Mouse (Mus musculus) heart, postnatal 25 days (tissue): ENCODE measurements around the gene Fam172a. TPM values are rescaled to one million over a fixed set of nuclear protein-coding genes. Genes with fewer than 3 reads are reported as not detected.

Experiments
- DNase-seq: peaks from one replicate; pipeline ENCODE4 v3.0.0; 2022; ENCODE audit warnings: low spot score
- intact Hi-C: fragments of 180-260 bp; cut with DNase I; formaldehyde crosslinking; loops from one replicate; pipeline ENCODE4 v1.15.1; 2025
- total RNA-seq, 2 experiments: library from RNA; stranded (reverse); gene quantifications; 2 replicates each; pipeline ENCODE4 v1.2.3; 2021

Fam172a gene
- total RNA-seq, 2 experiments from 2014 or later, result 10.8 to 12.6 TPM

- no peak for DNase-seq
- intact Hi-C loops, result no loop called here
These were observed 255.8 kb downstream of the Fam172a start for GRCm38 (mm10) chr13:77957611-77958010.

GRCm38 (mm10) chr13:77959493-77960272 lies 257.9 kb downstream of the Fam172a start:
- intact Hi-C loops, result no loop called here

GRCm38 (mm10) chr13:77976248-77976647 lies 274.4 kb downstream of the Fam172a start:
- intact Hi-C loops, result no loop called here
- no peak for DNase-seq

More at GRCm38 (mm10) chr13:77959493-77960272, 257.9 kb downstream of the Fam172a start:
- no peak for DNase-seq

GRCm38 (mm10) chr13:77977121-77977520 lies 275.3 kb downstream of the Fam172a start:
- intact Hi-C loops, result no loop called here

GRCm38 (mm10) chr13:77982105-77982851 lies 280.4 kb downstream of the Fam172a start:
- intact Hi-C loops, result loop anchor here (5.0 kb wide), 2 partner anchors 220 to 1045 kb away; no protein-coding TSS in a partner anchor
- DNase-seq, result no peak

More at GRCm38 (mm10) chr13:77977121-77977520, 275.3 kb downstream of the Fam172a start:
- no peak for DNase-seq

- DNase-seq, result no peak
- intact Hi-C loops, result loop anchor here (5.0 kb wide), 2 partner anchors 219 to 1044 kb away; no protein-coding TSS in a partner anchor
These were observed 281.0 kb downstream of the Fam172a start for GRCm38 (mm10) chr13:77982852-77983202.

- DNase-seq, result no peak
- intact Hi-C loops, result no loop called here
These were observed 289.5 kb downstream of the Fam172a start for GRCm38 (mm10) chr13:77991189-77991886.

- no peak for DNase-seq
- intact Hi-C loops, result no loop called here
These were observed 302.8 kb downstream of the Fam172a start for GRCm38 (mm10) chr13:78004649-78005048.

GRCm38 (mm10) chr13:78005344-78005743 lies 303.5 kb downstream of the Fam172a start:
- intact Hi-C loops, result no loop called here
- DNase-seq, result no peak

- intact Hi-C loops, result no loop called here
- no peak for DNase-seq
These were observed 308.3 kb downstream of the Fam172a start for GRCm38 (mm10) chr13:78010176-78010575.

GRCm38 (mm10) chr13:78024683-78025294 lies 323.0 kb downstream of the Fam172a start, which contains the start of gene Pou5f2:
Pou5f2 (plus strand) TSS chr13:78024902.
- DNase-seq, result no peak
- intact Hi-C loops, result no loop called here

GRCm38 (mm10) chr13:78032821-78033220 lies 331.0 kb downstream of the Fam172a start:
- intact Hi-C loops, result no loop called here
- no peak for DNase-seq

- DNase-seq, result no peak
- intact Hi-C loops, result no loop called here
These were observed 335.4 kb downstream of the Fam172a start for GRCm38 (mm10) chr13:78037203-78037602.

- intact Hi-C loops, result no loop called here
- no peak for DNase-seq
These were observed 341.4 kb downstream of the Fam172a start for GRCm38 (mm10) chr13:78043203-78043602.

GRCm38 (mm10) chr13:78045116-78045515 lies 343.3 kb downstream of the Fam172a start:
- intact Hi-C loops, result no loop called here

GRCm38 (mm10) chr13:78087751-78088150 lies 385.9 kb downstream of the Fam172a start:
- DNase-seq, result no peak
- intact Hi-C loops, result no loop called here

More at GRCm38 (mm10) chr13:78045116-78045515, 343.3 kb downstream of the Fam172a start:
- no peak for DNase-seq

- no peak for DNase-seq
- intact Hi-C loops, result no loop called here
These were observed 388.9 kb downstream of the Fam172a start for GRCm38 (mm10) chr13:78090701-78091100.

GRCm38 (mm10) chr13:78091949-78092348 lies 390.1 kb downstream of the Fam172a start:
- no peak for DNase-seq
- intact Hi-C loops, result no loop called here

- no peak for DNase-seq
- intact Hi-C loops, result no loop called here
These were observed 392.5 kb downstream of the Fam172a start for GRCm38 (mm10) chr13:78094352-78094751.
